Mouse (Mus musculus) embryo, embryonic 10 days (tissue): Measurements from ENCODE around the gene Csf1.
A peak's percentile ranks its signal among the peaks of the same experiment; 100 is the strongest.

Source experiments
- DNase-seq: peaks from one replicate; pipeline ENCODE4 v3.0.0-alpha.2; 2015; ENCODE audit warnings: low spot score

The Csf1 gene

GRCm38 (mm10) chr3:107703675-107704370 is 56.4 kb downstream of the Csf1 start:
- no peak for DNase-seq

- DNase-seq = no peak
Measured at GRCm38 (mm10) chr3:107701767-107702394, 58.4 kb downstream of the Csf1 start.

- DNase-seq = no peak
Measured at GRCm38 (mm10) chr3:107700625-107701024, 59.6 kb downstream of the Csf1 start.

DNA sequence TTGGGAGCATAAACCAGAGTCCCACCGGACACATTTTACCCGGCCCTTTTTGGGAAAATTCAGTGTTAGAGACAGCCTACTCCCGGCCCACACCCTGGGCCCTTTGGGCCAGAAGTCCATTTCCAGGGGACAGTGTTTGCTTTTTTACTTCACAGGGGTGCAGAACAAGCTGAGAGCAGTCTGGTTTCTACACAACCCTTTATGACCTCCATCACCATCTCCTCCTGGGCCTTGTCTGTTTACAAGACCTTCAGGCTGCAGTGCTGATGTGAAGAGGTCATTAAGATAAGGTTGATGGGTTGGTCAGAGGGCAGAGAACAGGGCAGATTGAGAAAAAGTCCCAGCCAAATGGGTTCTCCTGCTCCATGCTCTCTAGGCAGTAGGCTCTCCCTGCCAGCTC is 63.4 kb downstream of the Csf1 start:
- peak; percentile 12 for DNase-seq

DNA sequence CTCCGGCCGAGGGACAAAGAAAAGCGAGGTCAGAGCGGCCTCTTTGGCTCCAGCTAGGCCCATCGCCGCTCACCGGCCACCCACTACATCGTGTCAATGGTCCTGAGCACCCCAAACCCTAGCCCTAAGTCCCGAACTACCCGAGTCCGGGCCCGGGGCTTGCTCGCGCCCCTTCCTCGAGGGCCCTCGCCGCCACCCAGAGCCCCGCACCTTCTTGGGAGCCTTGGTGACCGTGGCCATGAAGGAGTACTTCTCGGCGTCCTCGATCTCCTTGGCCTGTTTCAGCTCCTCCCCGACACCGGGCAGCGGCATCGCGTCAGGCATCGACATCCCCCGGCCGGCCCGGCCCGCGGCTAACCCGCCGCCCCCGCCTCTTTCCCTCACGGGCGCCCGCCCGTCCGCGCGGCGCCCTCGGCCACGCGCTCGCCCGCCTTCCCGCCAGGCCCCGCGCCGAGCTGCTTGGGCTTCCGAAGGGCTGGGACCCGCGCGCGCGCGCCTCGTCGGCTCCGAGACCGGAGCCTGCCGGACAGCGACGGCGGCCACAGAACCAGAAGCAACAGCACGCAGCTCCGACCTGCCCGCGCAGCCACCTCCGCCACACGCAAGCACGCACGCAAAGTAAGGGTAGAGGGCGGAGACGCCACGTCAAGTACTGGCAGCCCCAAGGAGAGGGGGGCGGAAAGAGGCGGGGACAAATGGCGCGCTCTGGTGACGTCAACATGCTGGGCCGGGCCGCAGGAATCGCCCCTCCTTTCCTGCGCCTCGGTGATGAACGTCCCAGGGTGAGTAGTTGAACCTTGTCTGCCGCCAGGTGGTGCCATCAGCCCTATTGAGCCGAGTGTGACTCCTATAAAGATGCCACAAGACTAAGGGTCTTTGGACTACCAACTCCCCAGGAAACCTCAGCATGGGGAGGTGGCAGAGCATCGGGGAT is 64.1 kb downstream of the Csf1 start, which contains the start of gene Ahcyl1:
Gene Ahcyl1, minus strand, starts transcription at position 613 of the 934 bp plus-strand sequence.
- DNase-seq = peak; percentile 99

GRCm38 (mm10) chr3:107695219-107695947 is 64.9 kb downstream of the Csf1 start:
- DNase-seq = peak; percentile 9

GRCm38 (mm10) chr3:107694256-107694900 is 65.9 kb downstream of the Csf1 start:
- no peak for DNase-seq
